Mouse (Mus musculus) hindbrain, postnatal 0 days (tissue): ENCODE results near the gene Acox1. TPM values are rescaled to one million over a fixed set of nuclear protein-coding genes. Genes with fewer than 3 reads are reported as not detected.

Experiments used
- ATAC-seq: fragments of 200-750 bp; cut with Nextera tagmentation; 2 replicates; pipeline ENCODE4 v1.8.0; 2017; ENCODE audit warnings: mild to moderate bottlenecking, moderate TSS enrichment, moderate library complexity
- DNase-seq: peaks from one replicate; pipeline ENCODE4 v3.0.0-alpha.2; 2015; ENCODE audit warnings: low spot score
- H3K27ac ChIP-seq: fragments of 300-500 bp; sonication (generic); 2 replicates; pipeline ENCODE4 v1.5.1; 2014; ENCODE audit warnings: mild to moderate bottlenecking
- H3K27me3 ChIP-seq: fragments of 300-500 bp; sonication (generic); 2 replicates; pipeline ENCODE4 v1.6.1; 2014; ENCODE audit warnings: low read length, mixed read lengths; ENCODE audit not compliant: insufficient read depth
- H3K36me3 ChIP-seq: fragments of 300-500 bp; sonication (generic); 2 replicates; pipeline ENCODE4 v1.6.1; 2014; ENCODE audit warnings: low read length, mixed read lengths; ENCODE audit not compliant: insufficient read depth
- H3K4me1 ChIP-seq: fragments of 300-500 bp; sonication (generic); 2 replicates; pipeline ENCODE4 v1.6.1; 2014; ENCODE audit warnings: antibody characterized with exemption, low read length, mixed read lengths; ENCODE audit not compliant: insufficient read depth
- H3K4me2 ChIP-seq: fragments of 300-500 bp; sonication (generic); 2 replicates; pipeline ENCODE4 v1.6.1; 2014; ENCODE audit warnings: low read depth, mild to moderate bottlenecking, low read length, moderate library complexity, mixed read lengths
- H3K4me3 ChIP-seq: fragments of 300-500 bp; sonication (generic); 2 replicates; pipeline ENCODE4 v1.5.1; 2014; ENCODE audit warnings: low read length
- H3K9ac ChIP-seq: fragments of 300-500 bp; sonication (generic); replicated peaks from 2 replicates; pipeline ENCODE4 v1.6.1; 2014; ENCODE audit warnings: mild to moderate bottlenecking, low read length, moderate library complexity, mixed read lengths
- H3K9me3 ChIP-seq: fragments of 300-500 bp; sonication (generic); 2 replicates; pipeline ENCODE4 v1.6.1; 2016; ENCODE audit warnings: low read length, mixed read lengths
- CTCF ChIP-seq: IDR thresholded peaks from 2 replicates; pipeline ENCODE4 v1.5.1; 2016; ENCODE audit warnings: antibody characterized with exemption, control low read depth, low read depth
- WGBS: fragments of 180-500 bp; shearing (Covaris S2); extraction: QIAGEN DNeasy Blood & Tissue Kit; methylation state at CpG from one replicate; pipeline ENCODE4 v1.1.7; 2014; 5-methylcytosine and 5-hydroxymethylcytosine counted together
- polyA plus RNA-seq: library from polyadenylated mRNA; unstranded; fragments of >200 nt; fragmentation: Nextera tagmentation; extraction: Ambion mirVana; gene quantifications from 2 replicates; pipeline ENCODE4 v1.2.1, GENCODE M21; 2015
- total RNA-seq: library from RNA; depleted of rRNA; stranded (reverse); fragments of >200 nt; gene quantifications from 2 replicates; pipeline ENCODE4 v1.2.3, GENCODE M21; 2014

Gene Acox1
- total and polyA plus RNA-seq, 2 experiments from 2014 or later: 65.0 to 112 TPM

DNA sequence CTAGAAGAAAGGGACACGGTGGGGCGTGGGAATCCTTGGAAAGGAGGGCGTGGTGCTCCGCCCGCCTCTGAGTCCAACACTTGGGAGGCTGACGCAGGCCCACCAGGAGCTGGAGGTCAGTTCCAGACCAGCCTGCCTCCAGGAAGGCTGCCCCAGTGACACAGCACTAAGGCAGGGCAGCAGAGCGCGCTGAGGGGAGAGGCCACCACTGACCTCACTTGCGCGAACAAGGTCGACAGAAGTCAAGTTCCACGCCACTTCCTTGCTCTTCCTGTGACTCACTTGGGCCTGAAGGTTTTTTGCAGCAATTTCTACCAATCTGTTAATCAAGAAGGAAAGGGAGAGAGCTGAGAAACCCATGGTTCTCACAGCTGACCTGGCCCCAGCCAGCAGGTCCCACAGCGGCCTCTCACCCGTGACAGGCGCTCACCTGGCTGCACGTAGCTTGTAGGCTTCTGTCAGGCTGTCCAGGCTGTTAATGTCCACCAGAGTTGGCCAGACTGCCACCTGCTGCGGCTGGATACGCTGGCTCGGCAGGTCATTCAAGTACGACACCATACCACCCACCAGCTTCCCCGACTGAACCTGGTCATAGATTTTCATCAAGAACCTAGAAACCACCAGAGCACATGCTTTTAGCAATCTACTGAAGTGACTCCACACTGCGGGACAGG, 23.9 kb downstream of the Acox1 start:
- Histone ChIP-seq H3K4me3 (no peak overlapping the region), H3K9me3 (no peaks in the 10 kb centered on the region), H3K27me3 (no peaks in the 10 kb centered on the region), H3K4me2 (no peak overlapping the region), H3K9ac (no peak overlapping the region), H3K27ac (no peak overlapping the region), H3K4me1 (no peaks in the 10 kb centered on the region), H3K36me3 (peaks cover 64% of the 10 kb centered on the region)
- DNase-seq (no peak), ATAC-seq (no peak)
- 92% methylated on average over 22 of the region's 22 CpGs for WGBS
- no peak for TF ChIP-seq CTCF

DNA sequence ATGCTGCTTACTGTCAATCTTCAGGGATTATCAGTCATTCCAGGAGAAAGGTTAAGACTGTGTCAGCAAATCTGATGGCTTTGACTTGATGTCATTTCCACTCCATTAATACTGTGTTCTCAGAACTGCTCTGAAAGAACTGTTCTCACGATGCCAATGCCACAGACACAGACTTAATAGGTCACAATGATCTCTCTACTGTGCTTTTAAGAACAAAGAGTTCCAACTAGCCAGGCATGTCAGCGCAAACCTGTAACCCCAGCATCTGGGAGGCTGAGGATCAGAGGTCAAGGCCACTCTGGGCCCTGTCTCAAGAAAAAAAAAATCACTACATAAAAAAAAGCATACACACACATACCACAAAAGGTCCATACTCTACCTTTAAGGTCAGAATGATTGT, 26.9 kb downstream of the Acox1 start:
- 70% methylated on average over 2 of the region's 2 CpGs for WGBS
- peaks cover 5% of the 10 kb centered on the region for H3K4me1 ChIP-seq
- ATAC-seq: no peak
- no peak overlapping the region for H3K27ac ChIP-seq
- no peak overlapping the region for H3K4me2 ChIP-seq
- H3K27me3 ChIP-seq: no peaks in the 10 kb centered on the region
- H3K36me3 ChIP-seq: peaks cover 43% of the 10 kb centered on the region
- H3K9ac ChIP-seq: no peak overlapping the region
- DNase-seq: no peak
- H3K9me3 ChIP-seq: no peaks in the 10 kb centered on the region
- TF ChIP-seq CTCF: no peak
- H3K4me3 ChIP-seq: no peak overlapping the region

DNA sequence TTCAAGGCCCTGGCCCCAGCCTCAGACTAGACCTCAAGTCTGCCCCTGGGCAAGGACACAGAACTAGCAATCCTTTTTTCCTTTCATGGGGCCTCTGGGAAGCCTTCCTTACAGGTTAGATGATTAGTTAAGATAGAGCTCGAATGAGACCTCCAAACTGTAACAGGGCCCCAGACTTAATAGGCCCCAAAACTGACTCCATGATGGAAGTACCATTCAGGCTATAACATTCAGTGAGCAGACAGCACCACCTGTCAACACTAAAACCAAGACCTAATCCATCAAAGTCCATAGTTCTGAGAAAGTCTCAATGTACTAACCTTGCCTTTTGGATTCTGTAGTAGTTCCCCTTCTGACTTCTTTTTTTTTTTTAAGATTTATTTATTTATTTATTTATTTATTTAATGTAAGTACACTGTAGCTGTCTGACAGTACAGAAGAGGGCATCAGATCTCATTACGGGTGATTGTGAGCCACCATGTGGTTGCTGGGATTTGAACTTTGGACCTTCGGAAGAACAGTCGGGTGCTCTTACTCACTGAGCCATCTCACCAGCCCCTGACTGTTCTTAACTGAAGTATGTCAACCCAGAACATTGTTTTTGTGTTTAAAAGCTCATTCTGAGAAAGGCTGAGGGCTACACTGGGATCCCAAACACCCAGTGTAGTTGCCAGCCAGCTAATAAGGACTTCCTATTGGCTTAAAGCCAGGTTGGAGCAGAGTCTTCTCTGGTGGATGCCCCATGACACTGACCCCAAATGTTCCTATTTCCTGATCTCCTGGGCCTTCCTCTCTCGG, 28.6 kb downstream of the Acox1 start:
- no peak overlapping the region for H3K27ac ChIP-seq
- H3K4me2 ChIP-seq: no peak overlapping the region
- 87% methylated on average over 5 of the region's 5 CpGs for WGBS
- ATAC-seq (no peak), DNase-seq (no peak)
- no peak for TF ChIP-seq CTCF
- H3K27me3 ChIP-seq: no peaks in the 10 kb centered on the region
- no peaks in the 10 kb centered on the region for H3K9me3 ChIP-seq
- peaks cover 6% of the 10 kb centered on the region for H3K4me1 ChIP-seq
- no peak overlapping the region for H3K9ac ChIP-seq
- peaks cover 37% of the 10 kb centered on the region for H3K36me3 ChIP-seq
- H3K4me3 ChIP-seq: no peak overlapping the region

DNA sequence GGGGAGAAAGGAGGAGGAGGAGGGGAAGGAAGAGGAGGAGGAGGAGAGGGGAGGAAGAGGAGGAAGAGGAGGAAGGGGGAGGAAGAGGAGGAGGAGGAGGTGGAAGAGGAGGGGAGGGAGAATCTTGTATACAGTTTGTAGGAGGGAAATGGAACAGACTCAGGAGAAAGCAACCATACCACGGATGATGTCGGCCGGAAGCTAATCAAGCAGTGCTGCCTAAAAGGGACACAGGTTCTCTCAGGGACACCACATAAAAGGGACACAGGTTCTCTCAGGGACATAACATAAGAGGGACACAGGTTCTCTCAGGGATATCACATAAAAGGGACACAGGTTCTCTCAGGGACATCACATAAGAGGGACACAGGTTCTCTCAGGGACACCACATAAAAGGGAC, 29.6 kb downstream of the Acox1 start:
- Histone ChIP-seq H3K4me1 (peaks cover 6% of the 10 kb centered on the region), H3K36me3 (peaks cover 28% of the 10 kb centered on the region), H3K4me3 (no peak overlapping the region), H3K9me3 (no peaks in the 10 kb centered on the region), H3K27ac (no peak overlapping the region), H3K9ac (no peak overlapping the region), H3K27me3 (no peaks in the 10 kb centered on the region), H3K4me2 (no peak overlapping the region)
- DNase-seq (no peak), ATAC-seq (no peak)
- no peak for TF ChIP-seq CTCF
- 84% methylated on average over 3 of the region's 3 CpGs for WGBS

DNA sequence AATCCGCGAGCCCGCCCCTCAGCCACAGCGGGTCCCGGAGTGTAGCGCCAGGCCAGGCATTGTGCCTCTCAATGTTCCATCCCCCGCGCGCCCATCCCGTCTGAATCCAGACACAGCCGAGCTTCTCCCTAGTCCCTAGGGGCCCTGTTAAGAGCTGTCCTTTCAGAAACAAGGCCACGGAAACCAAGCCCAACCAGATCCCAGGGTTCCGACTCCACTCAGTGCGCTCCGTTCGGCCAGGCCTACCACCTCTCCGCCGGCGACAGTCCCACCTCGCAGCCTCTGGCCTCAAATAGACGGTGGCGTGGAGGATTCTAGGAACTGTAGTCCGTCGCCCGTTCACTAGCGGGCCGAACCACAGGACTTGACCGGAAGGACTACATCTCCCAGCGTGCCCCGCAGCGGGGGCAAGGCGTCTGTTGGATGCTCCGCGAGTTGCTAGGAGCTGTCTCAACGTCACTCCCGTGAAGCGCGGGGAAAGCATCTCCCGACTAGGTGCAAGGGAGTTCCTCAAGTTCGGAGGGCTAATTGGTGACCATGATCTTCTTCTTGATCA, 30.9 kb downstream of the Acox1 start, which contains the start of gene Fbf1:
Gene Fbf1 (minus strand): TSS at position 283 of the 556 bp plus-strand sequence.
- peak within 1 kb of the TSS; percentile 67 for H3K9ac ChIP-seq
- DNase-seq (peak; percentile 99), ATAC-seq (peak; percentile 99)
- peak within 1 kb of the TSS; percentile 89 for H3K27ac ChIP-seq
- WGBS: under 1% methylated on average over 40 of the region's 40 CpGs
- H3K4me1 ChIP-seq: peaks cover 6% of the 10 kb centered on the region
- no peaks in the 10 kb centered on the region for H3K27me3 ChIP-seq
- H3K36me3 ChIP-seq: peaks cover 15% of the 10 kb centered on the region
- no peaks in the 10 kb centered on the region for H3K9me3 ChIP-seq
- H3K4me3 ChIP-seq: peak within 1 kb of the TSS; percentile 57
- no peak for TF ChIP-seq CTCF
- peak within 1 kb of the TSS; percentile 82 for H3K4me2 ChIP-seq

DNA sequence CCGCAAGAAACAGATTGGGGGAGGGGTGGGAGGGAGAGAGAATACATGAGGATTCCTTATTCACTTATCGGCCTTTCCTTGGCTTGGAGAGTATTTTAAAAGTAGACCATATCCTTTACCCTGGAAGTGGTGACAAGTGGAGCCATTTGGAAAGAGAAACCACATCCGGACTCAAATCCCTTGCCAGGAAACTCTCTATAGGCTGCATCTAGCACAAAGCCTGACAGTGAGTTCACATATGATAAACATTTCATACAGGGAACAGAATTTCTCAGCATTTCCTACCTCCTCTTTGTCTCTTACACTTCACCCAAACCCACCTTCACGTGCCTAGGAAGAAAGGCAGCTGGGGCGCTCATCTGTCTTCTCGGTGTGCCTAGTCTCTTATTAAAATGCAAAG, 31.6 kb downstream of the Acox1 start:
- peaks cover 9% of the 10 kb centered on the region; the same call in 1 of the 2 replicates for H3K36me3 ChIP-seq
- H3K4me3 ChIP-seq: peak overlapping the region; percentile 57
- ATAC-seq (no peak), DNase-seq (peak; percentile 45)
- no peaks in the 10 kb centered on the region for H3K9me3 ChIP-seq
- under 1% methylated on average over 6 of the region's 6 CpGs for WGBS
- H3K27me3 ChIP-seq: no peaks in the 10 kb centered on the region
- no peak for TF ChIP-seq CTCF
- peaks cover 6% of the 10 kb centered on the region for H3K4me1 ChIP-seq
- peak overlapping the region; percentile 82 for H3K4me2 ChIP-seq
- H3K9ac ChIP-seq: peak overlapping the region; percentile 67
- H3K27ac ChIP-seq: peak overlapping the region; percentile 89
